Mouse (Mus musculus) liver, adult 2 months (tissue): ENCODE results near the gene Mesp1. TPM values are rescaled to one million over a fixed set of nuclear protein-coding genes. Genes with fewer than 3 reads are reported as not detected.

Experiments
- DNase-seq: peaks from one replicate; pipeline ENCODE4 v3.0.0-alpha.2; 2011; ENCODE audit warnings: low read depth, low spot score; ENCODE audit errors: extremely low read depth
- H3K27ac ChIP-seq: fragments of 200-500 bp; replicated peaks from 2 replicates; pipeline ENCODE4 v1.5.1; 2012; ENCODE audit warnings: low read depth, mild to moderate bottlenecking, control low read depth, inconsistent platforms, low read length; ENCODE audit not compliant: insufficient read depth
- H3K27me3 ChIP-seq: fragments of 200-500 bp; 2 replicates; pipeline ENCODE4 v1.6.1; 2012; ENCODE audit warnings: mild to moderate bottlenecking, moderate library complexity, low read length, inconsistent platforms; ENCODE audit not compliant: control insufficient read depth, insufficient read depth
- H3K36me3 ChIP-seq: fragments of 200-500 bp; 2 replicates; pipeline ENCODE4 v1.6.1; 2012; ENCODE audit warnings: low read length, inconsistent platforms; ENCODE audit not compliant: control insufficient read depth, insufficient read depth
- H3K4me1 ChIP-seq: fragments of 200-500 bp; 2 replicates; pipeline ENCODE4 v1.6.1; 2011; ENCODE audit warnings: low read length; ENCODE audit not compliant: control insufficient read depth, insufficient read depth
- H3K4me3 ChIP-seq: fragments of 200-500 bp; 2 replicates; pipeline ENCODE4 v1.5.1; 2011; ENCODE audit warnings: low read depth, mild to moderate bottlenecking, control low read depth, low read length, moderate library complexity; ENCODE audit not compliant: insufficient read depth
- H3K79me2 ChIP-seq: fragments of 200-500 bp; 2 replicates; pipeline ENCODE4 v1.6.1; 2012; ENCODE audit warnings: inconsistent platforms, mild to moderate bottlenecking, low read length, moderate library complexity; ENCODE audit not compliant: control insufficient read depth, insufficient read depth
- H3K9ac ChIP-seq: fragments of 200-500 bp; 2 replicates; pipeline ENCODE4 v1.6.1; 2012; ENCODE audit warnings: low read depth, mild to moderate bottlenecking, control low read depth, inconsistent platforms, low read length
- CTCF ChIP-seq: fragments of 200-500 bp; IDR thresholded peaks from 2 replicates; pipeline ENCODE4 v1.5.1; 2011; ENCODE audit warnings: low read depth, low read length, control low read depth
- POLR2A ChIP-seq: fragments of 200-500 bp; IDR thresholded peaks from 2 replicates; pipeline ENCODE4 v1.6.1; 2011; ENCODE audit warnings: low read length, control low read depth; ENCODE audit not compliant: insufficient read depth; ENCODE audit errors: extremely low read depth
- WGBS: fragments of 180-500 bp; shearing (Covaris S2); methylation state at CpG from one replicate; pipeline ENCODE4 v1.1.7; 2018; 5-methylcytosine and 5-hydroxymethylcytosine counted together
- polyA plus RNA-seq: library from polyadenylated mRNA; depleted of rRNA; stranded (reverse); fragments of >200 nt; gene quantifications from 2 replicates; pipeline ENCODE4 v1.2.3, GENCODE M21; 2012
- total RNA-seq: library from RNA; depleted of rRNA; stranded (reverse); fragments of >200 nt; gene quantifications from 2 replicates; pipeline ENCODE4 v1.2.3, GENCODE M21; 2014

Mesp1 gene
- total and polyA plus RNA-seq, 2 experiments, result 0.18 TPM; not detected in 1

DNA sequence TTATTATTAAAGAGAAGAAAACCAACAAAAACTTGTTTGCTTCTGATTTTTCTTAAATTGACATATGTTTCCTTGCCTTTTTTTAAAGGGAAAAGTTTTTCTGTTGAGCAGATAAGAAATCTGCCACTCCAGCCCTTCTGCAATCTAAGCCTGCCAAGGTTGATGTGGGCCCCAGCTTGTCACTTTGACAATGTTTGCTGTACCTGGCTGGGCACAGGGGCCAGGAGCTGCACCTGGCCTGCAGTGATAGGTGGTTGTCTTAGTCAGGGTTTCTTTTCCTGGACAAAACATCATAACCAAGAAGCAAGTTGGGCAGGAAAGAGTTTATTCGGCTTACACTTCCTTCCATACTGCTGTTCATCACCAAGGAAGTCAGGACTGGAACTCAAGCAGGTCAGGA lies 19.8 kb upstream of the Mesp1 start:
- no peak for TF ChIP-seq CTCF
- no peak for TF ChIP-seq POLR2A

GRCm38 (mm10) chr7:79810611-79811506 lies 17.3 kb upstream of the Mesp1 start, which contains the start of gene Mesp2:
Mesp2 (plus strand) TSS chr7:79810727.
- 17% methylated on average over 71 of the region's 71 CpGs for WGBS
- TF ChIP-seq CTCF, result no peak
- Histone ChIP-seq H3K27ac (peak within 1 kb of the TSS; percentile 22), H3K36me3 (no peaks in the 10 kb centered on the region), H3K79me2 (no peaks in the 10 kb centered on the region), H3K27me3 (no peaks in the 10 kb centered on the region), H3K9ac (peak within 1 kb of the TSS; percentile 59), H3K4me3 (no peak within 1 kb of the TSS; the same call in 1 of the 2 replicates), H3K4me1 (peaks cover 3% of the 10 kb centered on the region)
- DNase-seq, result peak; percentile 48

More for the DNA sequence above, 19.8 kb upstream of the Mesp1 start:
- Histone ChIP-seq H3K27me3 (no peaks in the 10 kb centered on the region), H3K79me2 (no peaks in the 10 kb centered on the region), H3K27ac (no peak overlapping the region), H3K9ac (no peak overlapping the region), H3K4me3 (no peak overlapping the region), H3K4me1 (peaks cover 3% of the 10 kb centered on the region), H3K36me3 (no peaks in the 10 kb centered on the region)
- 62% methylated on average over 1 of the region's 1 CpGs for WGBS
- DNase-seq, result no peak

- TF ChIP-seq CTCF (no peak), POLR2A (no peak)
- H3K9ac ChIP-seq, result no peak overlapping the region
- H3K79me2 ChIP-seq, result no peaks in the 10 kb centered on the region
- peak; percentile 97 for DNase-seq
- WGBS, result 18% methylated on average over 7 of the region's 7 CpGs
- no peaks in the 10 kb centered on the region for H3K27me3 ChIP-seq
- no peaks in the 10 kb centered on the region for H3K36me3 ChIP-seq
- H3K4me3 ChIP-seq, result no peak overlapping the region
- H3K27ac ChIP-seq, result 0 out of 2 replicates have a peak overlapping the region, but pooled peaks have one; percentile 4
- peaks cover 6% of the 10 kb centered on the region for H3K4me1 ChIP-seq
These were observed 15.0 kb upstream of the Mesp1 start for GRCm38 (mm10) chr7:79808561-79808960.

- H3K79me2 ChIP-seq, result no peaks in the 10 kb centered on the region
- DNase-seq, result peak; percentile 86
- no peaks in the 10 kb centered on the region for H3K36me3 ChIP-seq
- no peak overlapping the region for H3K9ac ChIP-seq
- no peak overlapping the region for H3K27ac ChIP-seq
- H3K4me1 ChIP-seq, result peaks cover 3% of the 10 kb centered on the region; the same call in 1 of the 2 replicates
- no peak overlapping the region for H3K4me3 ChIP-seq
- 7% methylated on average over 2 of the region's 2 CpGs for WGBS
- H3K27me3 ChIP-seq, result no peaks in the 10 kb centered on the region
- no peak for TF ChIP-seq POLR2A
- no peak for TF ChIP-seq CTCF
These were observed 10.3 kb upstream of the Mesp1 start for GRCm38 (mm10) chr7:79803887-79804286.

DNA sequence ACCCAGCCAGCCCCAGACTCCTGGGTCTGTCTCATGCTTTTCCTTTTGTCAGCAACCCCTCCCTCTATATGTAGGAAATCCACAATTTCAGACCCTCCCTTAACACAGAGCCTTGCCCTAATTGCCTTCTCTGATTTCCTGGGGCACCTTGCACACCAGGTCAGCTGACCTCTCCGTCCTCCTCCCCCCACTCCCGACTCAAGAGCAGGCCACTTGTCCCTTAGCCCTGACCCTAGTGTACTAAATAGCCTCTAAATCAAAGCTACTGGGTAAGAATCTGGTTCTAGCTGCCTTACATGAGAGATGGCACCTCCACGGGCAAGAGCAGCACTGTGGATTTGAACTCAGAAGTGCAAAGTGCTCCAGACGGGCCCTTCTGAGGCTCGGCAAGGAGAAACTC lies 8.4 kb upstream of the Mesp1 start:
- H3K27ac ChIP-seq, result no peak overlapping the region
- TF ChIP-seq POLR2A, result no peak
- TF ChIP-seq CTCF, result no peak
- no peaks in the 10 kb centered on the region for H3K27me3 ChIP-seq
- WGBS, result 90% methylated on average over 5 of the region's 5 CpGs
- H3K4me1 ChIP-seq, result peaks cover 3% of the 10 kb centered on the region; the same call in 1 of the 2 replicates
- no peak overlapping the region for H3K9ac ChIP-seq
- H3K4me3 ChIP-seq, result no peak overlapping the region
- DNase-seq, result no peak
- no peaks in the 10 kb centered on the region for H3K79me2 ChIP-seq
- no peaks in the 10 kb centered on the region for H3K36me3 ChIP-seq

GRCm38 (mm10) chr7:79801391-79801790 lies 7.8 kb upstream of the Mesp1 start:
- DNase-seq, result no peak
- no peak for TF ChIP-seq POLR2A
- TF ChIP-seq CTCF, result no peak
- Histone ChIP-seq H3K4me3 (no peak overlapping the region), H3K79me2 (no peaks in the 10 kb centered on the region), H3K4me1 (peaks cover 3% of the 10 kb centered on the region; the same call in 1 of the 2 replicates), H3K36me3 (no peaks in the 10 kb centered on the region), H3K27ac (no peak overlapping the region), H3K27me3 (no peaks in the 10 kb centered on the region), H3K9ac (no peak overlapping the region)
- WGBS, result 89% methylated on average over 11 of the region's 11 CpGs
